Mouse (Mus musculus) MEL (cell line): ENCODE results near the gene March10. TPM values are rescaled to one million over a fixed set of nuclear protein-coding genes. Genes with fewer than 3 reads are reported as not detected.

ENCODE experiments used
- DNase-seq: peaks from one replicate; pipeline ENCODE4 v3.0.0; 2011; ENCODE audit warnings: low read depth, low spot score
- H3K27ac ChIP-seq: 2 replicates; pipeline ENCODE4 v1.5.1; 2012; ENCODE audit warnings: low read depth, mild to moderate bottlenecking, control low read depth, low read length, moderate library complexity; ENCODE audit not compliant: control insufficient read depth
- H3K27me3 ChIP-seq, 2 experiments: fragments of 150-350 bp in 1 of 2; sonication (generic) in 1 of 2; 2 replicates each; pipeline ENCODE4 v1.6.1; 2012; ENCODE audit warnings: low read length in 2 of 2, mild to moderate bottlenecking in 2 of 2, improper control_type of control experiment in 1 of 2, moderate library complexity in 1 of 2; ENCODE audit not compliant: insufficient read depth in 2 of 2, control insufficient read depth in 1 of 2
- H3K36me3 ChIP-seq, 2 experiments: 2 replicates each; pipeline ENCODE4 v1.6.1; 2012 to 2014; ENCODE audit warnings: low read length in 2 of 2, improper control_type of control experiment in 1 of 2, inconsistent platforms in 1 of 2, mild to moderate bottlenecking in 1 of 2; ENCODE audit not compliant: insufficient read depth in 2 of 2, control insufficient read depth in 1 of 2
- H3K4me1 ChIP-seq, 2 experiments: fragments of 150-350 bp in 1 of 2; sonication (generic) in 1 of 2; 2 replicates each; pipeline ENCODE4 v1.6.1; 2012; ENCODE audit warnings: low read length in 2 of 2, improper control_type of control experiment in 1 of 2, mild to moderate bottlenecking in 1 of 2; ENCODE audit not compliant: insufficient read depth in 2 of 2, control insufficient read depth in 1 of 2
- H3K4me3 ChIP-seq, 2 experiments: fragments of 150-350 bp in 1 of 2; sonication (generic) in 1 of 2; 2 replicates each; pipeline ENCODE4 v1.5.1; 2012; ENCODE audit warnings: low read depth in 2 of 2, low read length in 2 of 2, mild to moderate bottlenecking in 2 of 2, moderate library complexity in 2 of 2, control low read depth in 1 of 2, improper control_type of control experiment in 1 of 2; ENCODE audit not compliant: control insufficient read depth in 1 of 2, insufficient read depth in 1 of 2
- H3K79me2 ChIP-seq: 2 replicates; pipeline ENCODE4 v1.6.1; 2012; ENCODE audit warnings: mild to moderate bottlenecking, low read length, moderate library complexity; ENCODE audit not compliant: control insufficient read depth, poor library complexity, insufficient read depth
- H3K9ac ChIP-seq: 2 replicates; pipeline ENCODE4 v1.6.1; 2012; ENCODE audit warnings: low read depth, mild to moderate bottlenecking, control low read depth, low read length, moderate library complexity; ENCODE audit not compliant: control insufficient read depth, poor library complexity, severe bottlenecking
- H3K9me3 ChIP-seq: fragments of 150-350 bp; sonication (generic); replicated peaks from 2 replicates; pipeline ENCODE4 v1.6.1; 2012; ENCODE audit warnings: mild to moderate bottlenecking, low read length, improper control_type of control experiment, moderate library complexity; ENCODE audit not compliant: insufficient read depth
- BHLHE40 ChIP-seq: IDR thresholded peaks from 2 replicates; pipeline ENCODE4 v1.6.1; 2012; ENCODE audit warnings: low read depth, mild to moderate bottlenecking, inconsistent platforms, low read length, improper control_type of control experiment, borderline replicate concordance
- CTCF ChIP-seq, 3 experiments: IDR thresholded peaks in 2 of 3; conservative IDR thresholded peaks in 1 of 3; 2 replicates each; pipeline ENCODE4 v1.5.1; 2011 to 2012; ENCODE audit warnings: low read length in 3 of 3, low read depth in 2 of 3, mild to moderate bottlenecking in 2 of 3, improper control_type of control experiment in 1 of 3, inconsistent platforms in 1 of 3, mixed read lengths in 1 of 3, moderate library complexity in 1 of 3; ENCODE audit not compliant: control insufficient read depth in 1 of 3, insufficient read depth in 1 of 3, poor library complexity in 1 of 3, severe bottlenecking in 1 of 3
- ELF1 ChIP-seq: IDR thresholded peaks from 2 replicates; pipeline ENCODE4 v1.6.1; 2014; ENCODE audit warnings: low read depth, mild to moderate bottlenecking, inconsistent platforms, low read length, improper control_type of control experiment, moderate library complexity
- HCFC1 ChIP-seq: IDR thresholded peaks from 2 replicates; pipeline ENCODE4 v1.6.1; 2012; ENCODE audit warnings: low read depth, mild to moderate bottlenecking, inconsistent platforms, low read length, improper control_type of control experiment, moderate library complexity
- JUND ChIP-seq: IDR thresholded peaks from 2 replicates; pipeline ENCODE4 v1.6.1; 2011; ENCODE audit warnings: low read depth, mild to moderate bottlenecking, improper control_type of control experiment, low read length
- MAFK ChIP-seq: IDR thresholded peaks from 2 replicates; pipeline ENCODE4 v1.6.1; 2011; ENCODE audit warnings: low read depth, mild to moderate bottlenecking, low read length, improper control_type of control experiment, borderline replicate concordance
- MEF2A ChIP-seq: IDR thresholded peaks from 2 replicates; pipeline ENCODE4 v1.6.1; 2014; ENCODE audit warnings: low read depth, mild to moderate bottlenecking, inconsistent platforms, low read length, improper control_type of control experiment; ENCODE audit not compliant: poor library complexity, insufficient replicate concordance, severe bottlenecking; ENCODE audit errors: extremely low read depth
- MXI1 ChIP-seq: IDR thresholded peaks from 2 replicates; pipeline ENCODE4 v1.6.1; 2011; ENCODE audit warnings: mild to moderate bottlenecking, low read depth, low read length, improper control_type of control experiment
- NELFE ChIP-seq: IDR thresholded peaks from 2 replicates; pipeline ENCODE4 v1.6.1; 2011; ENCODE audit warnings: low read depth, low read length, improper control_type of control experiment
- NRF1 ChIP-seq: IDR thresholded peaks from 2 replicates; pipeline ENCODE4 v1.6.1; 2014; ENCODE audit warnings: low read depth, mild to moderate bottlenecking, inconsistent platforms, low read length, improper control_type of control experiment, moderate library complexity; ENCODE audit not compliant: poor library complexity, insufficient read depth, severe bottlenecking
- POLR2A ChIP-seq, 2 experiments: IDR thresholded peaks; 2 replicates each; pipeline ENCODE4 v1.6.1; 2011 to 2012; ENCODE audit warnings: low read length in 2 of 2, mild to moderate bottlenecking in 2 of 2, control low read depth in 1 of 2, improper control_type of control experiment in 1 of 2, low read depth in 1 of 2, moderate library complexity in 1 of 2; ENCODE audit not compliant: control insufficient read depth in 1 of 2, insufficient read depth in 1 of 2, poor library complexity in 1 of 2
- POLR2AphosphoS2 ChIP-seq: IDR thresholded peaks from 2 replicates; pipeline ENCODE4 v1.6.1; 2011; ENCODE audit warnings: low read length, improper control_type of control experiment
- ZNF384 ChIP-seq: IDR thresholded peaks from 2 replicates; pipeline ENCODE4 v1.6.1; 2012; ENCODE audit warnings: low read depth, mild to moderate bottlenecking, inconsistent platforms, low read length, improper control_type of control experiment
- polyA plus RNA-seq, 2 experiments: library from polyadenylated mRNA; stranded (reverse) in 1 of 2; unstranded in 1 of 2; fragments of >175 nt in 1 of 2; fragments of >200 nt in 1 of 2; gene quantifications; 2 replicates each; pipeline versions ENCODE4 v1.2.1 to v1.2.4; 2012; ENCODE audit warnings: low replicate concordance in 2 of 2, low read depth in 1 of 2; ENCODE audit not compliant: insufficient read length in 2 of 2, insufficient read depth in 1 of 2, missing spikeins in 1 of 2
- total RNA-seq: library from RNA; depleted of rRNA; stranded (reverse); fragments of 300-350 nt; gene quantifications from 2 replicates; pipeline ENCODE4 v1.2.3, GENCODE M21; 2012

The March10 gene
- total and polyA plus RNA-seq, 3 experiments = not detected

GRCm38 (mm10) chr11:105312972-105313632, 143.4 kb downstream of the March10 start:
- Histone ChIP-seq H3K4me1 (no peaks in the 10 kb centered on the region), H3K9ac (no peak overlapping the region), H3K36me3 (no peaks in the 10 kb centered on the region), H3K27ac (no peak overlapping the region), H3K4me3 (no peak overlapping the region), H3K79me2 (no peaks in the 10 kb centered on the region), H3K27me3 (peaks cover 3% of the 10 kb centered on the region in 2 experiments; a peak in 2 of 4 replicates), H3K9me3 (no peaks in the 10 kb centered on the region)
- TF ChIP-seq POLR2A (IDR thresholded peaks at IDR 0.05; ENCODE audit: control insufficient read depth in 1 of 2, insufficient read depth in 1 of 2, low read depth in 1 of 2, low read length in 2 of 2, poor library complexity in 1 of 2) (no peak), JUND (no peak), ZNF384 (no peak), NRF1 (no peak), BHLHE40 (no peak)
- no peak for DNase-seq

GRCm38 (mm10) chr11:105312311-105312942, 144.1 kb downstream of the March10 start:
- Histone ChIP-seq H3K4me1 (no peaks in the 10 kb centered on the region), H3K9me3 (no peaks in the 10 kb centered on the region), H3K9ac (no peak overlapping the region), H3K4me3 (no peak overlapping the region), H3K79me2 (no peaks in the 10 kb centered on the region), H3K36me3 (no peaks in the 10 kb centered on the region), H3K27ac (no peak overlapping the region), H3K27me3 (peaks cover 3% of the 10 kb centered on the region in 2 experiments; a peak in 2 of 4 replicates)
- no peak for TF ChIP-seq MXI1
- no peak for TF ChIP-seq POLR2AphosphoS2
- TF ChIP-seq HCFC1 = no peak
- TF ChIP-seq NELFE = no peak
- no peak for TF ChIP-seq MAFK
- TF ChIP-seq ZNF384 = no peak
- TF ChIP-seq MEF2A = no peak
- no peak for TF ChIP-seq CTCF (IDR thresholded peaks at IDR 0.05 in 2 of 3, conservative IDR thresholded peaks at IDR 0.05 in 1 of 3; ENCODE audit: control insufficient read depth in 1 of 3, insufficient read depth in 1 of 3, low read depth in 2 of 3, low read length in 3 of 3, poor library complexity in 1 of 3, severe bottlenecking in 1 of 3)
- no peak for TF ChIP-seq ELF1
- no peak for DNase-seq
